Mouse (Mus musculus): ENCODE data around the gene Adamts16. TPM values are rescaled to one million over a fixed set of nuclear protein-coding genes. Genes with fewer than 3 reads are reported as not detected.

Gene Adamts16
- total RNA-seq, 2 experiments from 2014 or later: 1.4 to 2.2 TPM

- DNase-seq: no peak
Observed at GRCm38 (mm10) chr13:70707158-70707854, 134.3 kb downstream of the Adamts16 start.

- DNase-seq: no peak
Observed at GRCm38 (mm10) chr13:70702904-70703303, 138.7 kb downstream of the Adamts16 start.

- no peak for DNase-seq
Observed at GRCm38 (mm10) chr13:70698812-70699387, 142.7 kb downstream of the Adamts16 start.

GRCm38 (mm10) chr13:70689452-70689960 is 152.1 kb downstream of the Adamts16 start:
- DNase-seq: no peak

GRCm38 (mm10) chr13:70685825-70686224 is 155.8 kb downstream of the Adamts16 start:
- no peak for DNase-seq

GRCm38 (mm10) chr13:70684976-70685609 is 156.5 kb downstream of the Adamts16 start:
- no peak for DNase-seq

GRCm38 (mm10) chr13:70681411-70682183 is 160.0 kb downstream of the Adamts16 start:
- no peak for DNase-seq

- no peak for DNase-seq
Observed at GRCm38 (mm10) chr13:70680316-70680715, 161.3 kb downstream of the Adamts16 start.

Other genes with a start within 250 kb of the Adamts16 start
- gene Ice1, start 204.2 kb downstream of the Adamts16 start, total RNA-seq (2021): 10 to 100 TPM; 22.5 to 31.4 TPM

Measured in adrenal gland, postnatal 10 days (tissue).